Mouse (Mus musculus) embryonic facial prominence, embryonic 10.5 days (tissue): ENCODE measurements around the gene Nacc2. TPM values are rescaled to one million over a fixed set of nuclear protein-coding genes. Genes with fewer than 3 reads are reported as not detected.

ENCODE experiments used
- DNase-seq: peaks from one replicate; pipeline ENCODE4 v3.0.0-alpha.2; 2017; ENCODE audit warnings: low spot score
- H3K27ac ChIP-seq: fragments of 300-500 bp; sonication (generic); replicated peaks from 2 replicates; pipeline ENCODE4 v1.5.1; 2016; ENCODE audit warnings: mild to moderate bottlenecking
- H3K27me3 ChIP-seq: fragments of 300-500 bp; sonication (generic); replicated peaks from 2 replicates; pipeline ENCODE4 v1.6.1; 2016; ENCODE audit warnings: low read depth, mild to moderate bottlenecking; ENCODE audit not compliant: poor library complexity, severe bottlenecking
- H3K36me3 ChIP-seq: fragments of 300-500 bp; sonication (generic); replicated peaks from 2 replicates; pipeline ENCODE4 v1.6.1; 2016; ENCODE audit warnings: mild to moderate bottlenecking, moderate library complexity
- H3K4me1 ChIP-seq: fragments of 300-500 bp; sonication (generic); 2 replicates; pipeline ENCODE4 v1.6.1; 2016
- H3K4me3 ChIP-seq: fragments of 300-500 bp; sonication (generic); 2 replicates; pipeline ENCODE4 v1.5.1; 2016; ENCODE audit warnings: mild to moderate bottlenecking, moderate library complexity
- H3K9me3 ChIP-seq: fragments of 300-500 bp; sonication (generic); 2 replicates; pipeline ENCODE4 v1.6.1; 2016; ENCODE audit warnings: mild to moderate bottlenecking
- WGBS: fragments of 180-500 bp; shearing (Covaris S2); methylation state at CpG from one replicate; pipeline ENCODE4 v1.1.7; 2016; 5-methylcytosine and 5-hydroxymethylcytosine counted together
- polyA plus RNA-seq: library from polyadenylated mRNA; unstranded; fragments of >200 nt; fragmentation: Nextera tagmentation; extraction: Ambion mirVana; gene quantifications from 2 replicates; pipeline ENCODE4 v1.2.1, GENCODE M21; 2016

Nacc2 gene
- polyA plus RNA-seq, 1 experiment from 2014 or later = 5.9 TPM

GRCm38 (mm10) chr2:26056226-26056625 lies 66.8 kb downstream of the Nacc2 start:
- WGBS = 80% methylated on average over 5 of the region's 5 CpGs
- H3K9me3 ChIP-seq = no peaks in the 10 kb centered on the region
- no peak overlapping the region for H3K4me3 ChIP-seq
- no peak overlapping the region for H3K27ac ChIP-seq
- H3K36me3 ChIP-seq = no peaks in the 10 kb centered on the region
- peaks cover 27% of the 10 kb centered on the region for H3K4me1 ChIP-seq
- DNase-seq = no peak
- no peaks in the 10 kb centered on the region for H3K27me3 ChIP-seq

- Histone ChIP-seq H3K9me3 (no peaks in the 10 kb centered on the region), H3K27me3 (no peaks in the 10 kb centered on the region), H3K4me1 (peaks cover 26% of the 10 kb centered on the region), H3K36me3 (no peaks in the 10 kb centered on the region), H3K27ac (no peak overlapping the region), H3K4me3 (no peak overlapping the region)
- no peak for DNase-seq
- 51% methylated on average over 2 of the region's 2 CpGs for WGBS
Measured at GRCm38 (mm10) chr2:26055747-26056102, 67.3 kb downstream of the Nacc2 start.

- WGBS = 39% methylated on average over 8 of the region's 8 CpGs
- Histone ChIP-seq H3K4me1 (peaks cover 26% of the 10 kb centered on the region), H3K36me3 (no peaks in the 10 kb centered on the region), H3K9me3 (no peaks in the 10 kb centered on the region), H3K4me3 (no peak overlapping the region), H3K27me3 (no peaks in the 10 kb centered on the region), H3K27ac (no peak overlapping the region)
- peak; percentile 81 for DNase-seq
Measured at GRCm38 (mm10) chr2:26055046-26055746, 67.8 kb downstream of the Nacc2 start.

- H3K4me1 ChIP-seq = peaks cover 22% of the 10 kb centered on the region
- no peaks in the 10 kb centered on the region for H3K36me3 ChIP-seq
- H3K9me3 ChIP-seq = no peaks in the 10 kb centered on the region
- H3K4me3 ChIP-seq = no peak overlapping the region
- H3K27ac ChIP-seq = peak overlapping the region; percentile 2; the same call in 1 of the 2 replicates
- WGBS = 56% methylated on average over 4 of the region's 4 CpGs
- DNase-seq = no peak
- no peaks in the 10 kb centered on the region for H3K27me3 ChIP-seq
Measured at GRCm38 (mm10) chr2:26052806-26053205, 70.2 kb downstream of the Nacc2 start.

- no peak for DNase-seq
- H3K4me1 ChIP-seq = peaks cover 14% of the 10 kb centered on the region
- H3K4me3 ChIP-seq = no peak overlapping the region
- WGBS = 73% methylated on average over 5 of the region's 5 CpGs
- no peaks in the 10 kb centered on the region for H3K27me3 ChIP-seq
- no peaks in the 10 kb centered on the region for H3K9me3 ChIP-seq
- no peak overlapping the region for H3K27ac ChIP-seq
- no peaks in the 10 kb centered on the region for H3K36me3 ChIP-seq
Measured at GRCm38 (mm10) chr2:26048816-26049215, 74.2 kb downstream of the Nacc2 start.

- H3K36me3 ChIP-seq = no peaks in the 10 kb centered on the region
- DNase-seq = no peak
- no peaks in the 10 kb centered on the region for H3K9me3 ChIP-seq
- 83% methylated on average over 9 of the region's 9 CpGs for WGBS
- H3K27me3 ChIP-seq = peaks cover 5% of the 10 kb centered on the region; the same call in 1 of the 2 replicates
- H3K4me1 ChIP-seq = peaks cover 9% of the 10 kb centered on the region
- no peak overlapping the region for H3K27ac ChIP-seq
- H3K4me3 ChIP-seq = no peak overlapping the region
Measured at GRCm38 (mm10) chr2:26044216-26044615, 78.8 kb downstream of the Nacc2 start.

- Histone ChIP-seq H3K9me3 (no peaks in the 10 kb centered on the region), H3K27me3 (peaks cover 5% of the 10 kb centered on the region; the same call in 1 of the 2 replicates), H3K36me3 (no peaks in the 10 kb centered on the region), H3K4me1 (peaks cover 9% of the 10 kb centered on the region), H3K27ac (no peak overlapping the region), H3K4me3 (no peak overlapping the region)
- DNase-seq = no peak
- 81% methylated on average over 3 of the region's 3 CpGs for WGBS
Measured at GRCm38 (mm10) chr2:26042603-26043002, 80.4 kb downstream of the Nacc2 start.

- DNase-seq = no peak
- 64% methylated on average over 14 of the region's 14 CpGs for WGBS
Measured at GRCm38 (mm10) chr2:26041163-26041810, 81.7 kb downstream of the Nacc2 start.

GRCm38 (mm10) chr2:26039951-26040350 lies 83.1 kb downstream of the Nacc2 start:
- WGBS = 77% methylated on average over 14 of the region's 14 CpGs
- H3K4me3 ChIP-seq = no peak overlapping the region
- no peaks in the 10 kb centered on the region for H3K9me3 ChIP-seq
- peaks cover 9% of the 10 kb centered on the region for H3K4me1 ChIP-seq
- H3K27me3 ChIP-seq = peaks cover 5% of the 10 kb centered on the region; the same call in 1 of the 2 replicates
- H3K36me3 ChIP-seq = no peaks in the 10 kb centered on the region
- no peak for DNase-seq
- H3K27ac ChIP-seq = no peak overlapping the region

More at GRCm38 (mm10) chr2:26041163-26041810, 81.7 kb downstream of the Nacc2 start:
- Histone ChIP-seq H3K27me3 (peaks cover 5% of the 10 kb centered on the region; the same call in 1 of the 2 replicates), H3K4me1 (peaks cover 9% of the 10 kb centered on the region), H3K27ac (no peak overlapping the region), H3K36me3 (no peaks in the 10 kb centered on the region), H3K4me3 (no peak overlapping the region), H3K9me3 (no peaks in the 10 kb centered on the region)

GRCm38 (mm10) chr2:26037386-26037785 lies 85.6 kb downstream of the Nacc2 start:
- no peak overlapping the region for H3K4me3 ChIP-seq
- no peaks in the 10 kb centered on the region for H3K36me3 ChIP-seq
- WGBS = 72% methylated on average over 6 of the region's 6 CpGs
- peaks cover 5% of the 10 kb centered on the region; the same call in 1 of the 2 replicates for H3K27me3 ChIP-seq
- H3K4me1 ChIP-seq = peaks cover 9% of the 10 kb centered on the region
- no peaks in the 10 kb centered on the region for H3K9me3 ChIP-seq
- no peak for DNase-seq
- H3K27ac ChIP-seq = no peak overlapping the region

- 89% methylated on average over 15 of the region's 15 CpGs for WGBS
- DNase-seq = no peak
- no peak overlapping the region for H3K4me3 ChIP-seq
- no peaks in the 10 kb centered on the region for H3K9me3 ChIP-seq
- H3K27me3 ChIP-seq = no peaks in the 10 kb centered on the region
- H3K36me3 ChIP-seq = no peaks in the 10 kb centered on the region
- H3K27ac ChIP-seq = no peak overlapping the region
- H3K4me1 ChIP-seq = no peaks in the 10 kb centered on the region
Measured at GRCm38 (mm10) chr2:26034344-26035050, 88.5 kb downstream of the Nacc2 start.

GRCm38 (mm10) chr2:26030288-26030687 lies 92.7 kb downstream of the Nacc2 start:
- DNase-seq = no peak
- Histone ChIP-seq H3K4me3 (no peak overlapping the region), H3K27me3 (no peaks in the 10 kb centered on the region), H3K27ac (no peak overlapping the region), H3K9me3 (no peaks in the 10 kb centered on the region), H3K4me1 (no peaks in the 10 kb centered on the region), H3K36me3 (no peaks in the 10 kb centered on the region)
- WGBS = 48% methylated on average over 3 of the region's 3 CpGs
